Comparison of ENCODE assay signal across 17 mouse cellular contexts in the genomic region with DNA sequence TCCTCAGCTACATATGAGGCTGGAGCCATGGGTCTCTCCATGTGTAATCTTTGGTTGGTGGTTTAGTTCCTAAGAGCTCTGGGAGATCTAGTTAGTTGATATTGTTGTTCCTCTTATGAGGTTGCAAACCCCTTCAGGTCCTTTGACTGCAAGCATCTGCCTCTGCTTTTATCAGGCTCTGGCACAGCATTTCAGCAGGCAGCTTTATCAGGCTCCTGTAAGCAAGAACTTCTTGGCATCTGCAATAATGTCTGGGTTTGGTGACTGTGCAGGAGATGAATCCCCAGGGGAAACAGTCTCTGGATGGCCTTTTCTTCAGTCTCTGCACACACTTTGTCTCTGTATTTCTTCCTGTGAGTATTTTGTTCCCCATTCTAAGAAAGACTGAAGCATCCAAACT.
"Had no signal": no experiment of that assay in that cellular context is flagged by ENCODE, and none has a peak within 500 bp of the region (broad histone marks: within the 10 kb centered on the region; RNA-seq: fewer than 3 reads in every experiment).

No protein-coding gene starts in this region.

- H3K9me3 ChIP-seq: neural tube, embryonic 12.5 days; neural tube, embryonic 13.5 days; neural tube, embryonic 15.5 days; stomach, embryonic 15.5 days had no signal

- H3K4me3 ChIP-seq: neural tube, embryonic 12.5 days; neural tube, embryonic 13.5 days; neural tube, embryonic 15.5 days; stomach, embryonic 15.5 days had no signal

- H3K4me1 ChIP-seq: neural tube, embryonic 12.5 days; neural tube, embryonic 13.5 days; neural tube, embryonic 15.5 days; stomach, embryonic 15.5 days had no signal

- DNase-seq: retina, postnatal 1 day; right cerebral cortex, adult 18-20 months; right cerebral cortex, postnatal 14 days; right cerebral cortex, postnatal 25 days; right cerebral cortex, postnatal 4 days; spleen, adult 18-20 months; thymus, adult 18-20 months; thymus, adult 2 months; thymus, postnatal 14 days; thymus, postnatal 25 days; thymus, postnatal 36 days; thymus, postnatal 4 days had no signal

- H3K27ac ChIP-seq: neural tube, embryonic 12.5 days; neural tube, embryonic 13.5 days; neural tube, embryonic 15.5 days; stomach, embryonic 15.5 days; stomach, postnatal 0 days had no signal

- H3K27me3 ChIP-seq: neural tube, embryonic 12.5 days; neural tube, embryonic 13.5 days; neural tube, embryonic 15.5 days; stomach, embryonic 15.5 days had no signal

- H3K36me3 ChIP-seq: neural tube, embryonic 12.5 days; neural tube, embryonic 13.5 days; neural tube, embryonic 15.5 days; stomach, embryonic 15.5 days had no signal

- H3K9ac ChIP-seq: neural tube, embryonic 12.5 days; neural tube, embryonic 13.5 days; neural tube, embryonic 15.5 days; stomach, embryonic 15.5 days had no signal

- H3K4me2 ChIP-seq: neural tube, embryonic 12.5 days; neural tube, embryonic 13.5 days; neural tube, embryonic 15.5 days; stomach, embryonic 15.5 days had no signal
